Mouse (Mus musculus) lung, postnatal 4 days (tissue): ENCODE measurements at regions not wholly inside any gene's neighbourhood (a gene's known extent, or its start where the extent isn't known, plus 50 kb on each side); places are given as distances from the start of the nearest gene placed in this dataset.
A peak's percentile ranks its signal among the peaks of the same experiment; 100 is the strongest.

Experiments used
- DNase-seq, 2 experiments: peaks; one replicate each; pipeline ENCODE4 v3.0.0; 2021

DNA sequence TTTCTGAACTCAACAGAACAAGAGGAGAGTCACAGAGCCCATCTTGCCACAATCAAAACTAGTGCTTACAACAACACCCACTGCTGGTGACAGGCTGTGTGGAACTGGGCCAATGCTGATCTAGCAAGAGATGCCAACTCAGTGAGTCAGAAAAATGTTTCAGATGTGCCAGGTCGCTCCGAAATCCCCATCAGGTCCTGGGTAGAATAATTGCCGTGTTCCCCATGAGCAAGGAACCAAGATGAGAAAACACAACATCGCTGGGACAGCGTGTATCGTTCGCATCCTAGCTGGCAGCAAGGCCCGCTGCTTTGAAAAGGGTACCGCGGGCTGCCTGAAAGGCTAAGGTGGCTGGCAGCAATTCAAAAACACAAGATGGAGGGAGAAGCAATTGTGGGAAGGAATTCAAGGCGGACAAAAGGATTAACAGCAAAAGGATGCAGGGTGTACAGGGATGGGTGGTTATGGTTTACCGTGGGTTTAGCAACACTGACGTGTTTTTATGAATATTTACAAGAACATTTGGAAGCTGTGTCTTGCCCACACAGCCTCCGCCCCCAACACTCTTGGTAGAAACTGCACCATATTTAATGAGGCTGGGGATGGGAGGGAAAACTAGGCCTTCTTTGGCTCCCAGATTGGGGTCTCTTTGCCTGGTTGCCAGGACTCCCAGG lies 229.7 kb upstream of the G2e3 start:
- no peak for DNase-seq

DNA sequence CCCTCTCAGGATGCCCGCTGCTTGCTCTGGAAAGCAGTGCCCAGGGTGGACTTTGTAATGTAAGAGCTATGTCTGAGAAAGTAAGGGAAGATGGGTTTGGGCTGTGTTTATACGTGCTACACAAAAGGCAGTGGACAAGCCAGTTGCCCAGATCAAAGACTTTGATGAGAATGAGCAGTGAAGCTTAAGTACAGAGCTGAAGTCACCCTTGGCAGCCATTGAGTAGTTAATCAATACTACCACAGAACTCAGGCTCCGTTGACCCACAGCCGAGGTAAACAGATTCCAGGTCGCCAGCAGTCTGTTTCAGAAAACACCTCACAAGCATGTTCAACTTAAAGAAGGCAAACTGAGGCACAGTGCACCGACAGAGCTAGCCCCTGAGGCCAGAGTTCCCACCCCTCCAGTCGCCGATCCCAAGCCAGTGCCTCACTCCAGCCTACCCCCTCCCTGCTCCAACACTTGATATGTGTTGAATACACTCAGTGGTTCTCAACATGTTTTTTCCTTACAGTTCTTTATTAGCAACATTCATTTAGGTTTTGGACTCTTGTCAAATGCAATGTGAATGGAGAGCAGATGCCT lies 230.3 kb upstream of the G2e3 start:
- DNase-seq: no peak

- no peak for DNase-seq
Observed at GRCm38 (mm10) chr12:51111811-51112210, 236.1 kb upstream of the G2e3 start.

DNA sequence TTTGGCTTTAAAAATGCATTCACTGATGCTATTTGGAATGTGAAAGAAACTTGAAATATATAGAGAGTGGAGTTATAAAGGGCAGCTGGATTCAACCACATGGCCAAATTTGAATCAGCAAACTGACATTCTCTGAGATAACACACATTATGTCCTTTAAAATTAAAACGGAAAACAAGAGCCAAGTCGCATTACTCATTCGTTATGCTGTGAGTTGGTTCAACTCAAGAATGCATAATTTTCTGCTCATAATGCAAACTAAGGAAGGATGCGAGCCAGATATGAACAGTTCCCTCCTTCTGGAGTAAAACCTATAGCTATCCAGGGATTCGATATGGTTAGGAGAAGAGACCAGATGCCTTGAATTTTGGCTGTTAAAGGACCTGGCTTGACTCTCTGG lies 239.8 kb upstream of the G2e3 start:
- no peak for DNase-seq

GRCm38 (mm10) chr12:51103541-51104042 lies 244.3 kb upstream of the G2e3 start:
- DNase-seq: no peak

DNA sequence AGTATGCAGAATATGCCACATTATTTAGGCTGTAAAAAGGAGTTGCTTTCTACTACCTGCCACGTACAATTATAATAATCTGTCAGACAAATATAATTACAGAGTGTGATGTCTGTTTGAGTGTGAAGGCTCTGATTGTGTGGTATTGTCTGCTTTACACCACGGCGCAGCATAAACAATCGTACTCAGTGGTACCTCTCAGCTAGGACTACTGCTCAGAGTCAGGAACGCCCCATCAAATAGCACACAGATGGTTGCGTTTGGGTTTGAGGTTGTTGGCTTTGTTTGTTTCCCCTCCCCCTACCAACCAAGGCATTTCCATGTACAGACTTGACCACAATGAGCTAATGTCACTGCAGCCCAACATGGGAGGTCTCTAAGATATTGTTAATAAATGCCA lies 246.2 kb upstream of the G2e3 start:
- DNase-seq: no peak

GRCm38 (mm10) chr12:51100868-51101267 lies 247.0 kb upstream of the G2e3 start:
- no peak for DNase-seq

DNA sequence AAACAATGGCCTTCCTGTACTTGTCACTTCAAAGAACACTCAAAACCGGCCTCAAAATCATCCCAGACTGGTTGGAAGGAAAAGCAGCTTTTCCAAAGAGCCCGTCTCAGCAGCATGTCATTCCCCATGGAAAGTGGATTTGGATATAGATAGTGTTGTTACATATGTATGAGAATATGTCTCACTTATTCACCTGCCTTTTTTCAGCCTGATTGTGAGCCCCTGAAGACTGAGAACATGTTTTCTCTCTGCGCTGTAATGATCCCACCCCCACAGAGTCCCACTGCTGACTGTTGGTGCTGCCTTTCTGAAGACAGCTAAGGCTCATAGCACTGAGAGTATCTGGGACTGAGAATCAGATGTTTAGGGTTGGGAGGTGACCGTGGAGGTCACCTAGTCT lies 251.9 kb upstream of the G2e3 start:
- DNase-seq: no peak

DNA sequence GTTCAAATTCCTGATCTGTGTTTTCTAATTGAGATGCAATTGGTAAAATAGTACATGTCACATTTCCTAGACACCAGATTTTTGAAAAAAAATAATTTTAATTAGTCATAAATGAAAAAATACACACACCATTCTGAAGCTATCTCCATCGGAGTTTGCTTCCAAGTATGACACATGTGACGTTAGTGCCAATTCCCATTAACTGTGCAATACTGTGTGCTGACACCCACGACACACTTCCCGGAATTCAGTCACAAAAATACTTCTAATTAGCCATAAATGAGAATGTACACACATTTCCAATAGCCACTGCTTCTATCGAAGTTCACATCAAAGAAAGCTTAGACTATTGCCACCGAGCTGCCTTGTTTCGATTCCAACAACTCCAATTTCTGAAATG lies 258.5 kb upstream of the G2e3 start:
- no peak for DNase-seq

DNA sequence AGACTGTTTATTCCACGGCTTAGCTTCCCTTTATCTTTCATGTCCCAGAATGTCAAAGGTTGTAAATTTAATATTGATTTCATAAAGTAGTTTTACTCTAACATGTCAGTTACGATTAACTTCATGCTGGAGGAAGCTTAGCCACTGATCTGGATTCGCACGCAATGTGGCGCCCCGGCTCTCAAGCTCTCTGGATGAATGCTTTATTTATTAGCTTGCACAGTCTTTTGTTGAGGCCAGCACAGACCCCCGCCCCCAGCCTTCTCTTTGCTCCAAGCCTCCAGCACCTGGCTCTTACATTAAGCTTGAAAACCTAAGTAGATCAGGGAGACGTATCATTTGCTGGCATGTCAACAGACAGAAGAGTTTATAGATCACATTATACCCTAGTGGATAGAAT lies 266.1 kb upstream of the G2e3 start:
- no peak for DNase-seq

- DNase-seq: no peak
Observed at GRCm38 (mm10) chr12:51073503-51073902, 274.4 kb upstream of the G2e3 start.

DNA sequence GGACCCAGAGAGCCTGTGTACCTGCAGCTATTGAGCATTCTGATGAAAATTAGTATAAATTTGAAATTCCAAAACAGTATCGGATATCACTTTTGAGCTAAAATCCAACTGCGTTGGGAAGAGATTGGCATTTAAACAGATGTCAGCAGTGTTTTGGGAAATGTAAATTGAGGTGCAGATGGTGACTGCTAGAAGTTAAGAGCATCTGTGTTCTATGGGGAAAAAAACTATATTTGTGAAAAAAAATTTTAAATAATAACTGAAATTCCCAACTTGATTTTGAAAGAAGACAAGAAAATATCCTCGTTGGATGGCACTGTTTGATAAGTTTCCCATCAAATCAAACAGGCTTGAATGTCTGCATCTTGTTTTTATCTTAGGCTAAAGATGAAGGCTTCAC lies 286.9 kb upstream of the G2e3 start:
- DNase-seq: no peak

DNA sequence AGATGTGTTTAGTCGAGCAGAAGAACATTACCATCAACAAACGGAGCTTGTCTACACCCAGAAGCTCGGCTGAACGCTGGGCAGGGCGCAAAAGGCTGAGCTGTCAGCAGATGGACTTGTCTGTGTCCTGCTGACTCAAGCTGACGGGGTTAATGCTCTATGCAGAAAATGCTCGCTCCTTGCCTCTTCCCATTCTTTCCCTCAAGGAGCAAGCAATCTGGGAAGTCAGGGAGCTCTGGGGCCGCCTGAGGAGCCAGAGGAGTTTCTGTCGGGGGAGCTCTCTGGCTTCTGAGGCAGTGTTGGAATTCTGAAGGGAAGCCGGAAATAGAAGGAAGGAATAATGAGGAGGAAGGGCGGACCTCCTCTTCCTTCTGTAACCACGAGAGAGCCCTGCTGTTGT lies 289.3 kb upstream of the G2e3 start:
- peak; percentile 10 to 24 for DNase-seq

- DNase-seq: no peak
Observed at GRCm38 (mm10) chr12:51058104-51058503, 289.8 kb upstream of the G2e3 start.

- DNase-seq: no peak
Observed at GRCm38 (mm10) chr12:51047116-51047515, 300.7 kb upstream of the G2e3 start.

DNA sequence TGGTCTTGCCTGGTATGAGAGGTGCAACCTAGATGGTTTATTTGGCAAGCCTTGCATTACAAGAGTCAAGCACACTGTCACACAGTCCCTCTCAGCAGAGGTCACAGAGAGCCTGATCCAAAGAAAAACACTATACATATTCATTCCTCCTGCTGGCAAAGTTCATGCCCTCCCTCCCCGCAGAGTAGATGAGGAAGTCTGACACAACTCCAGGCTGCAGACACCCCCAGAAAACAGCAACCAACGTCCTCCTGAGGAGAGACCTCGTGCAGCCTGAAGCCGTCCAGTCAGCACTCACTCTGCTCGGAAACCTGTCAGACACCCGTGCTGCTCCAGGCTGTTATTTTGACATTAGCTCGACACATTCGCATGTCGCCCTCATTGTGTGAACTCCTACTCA lies 302.4 kb upstream of the G2e3 start:
- no peak for DNase-seq

DNA sequence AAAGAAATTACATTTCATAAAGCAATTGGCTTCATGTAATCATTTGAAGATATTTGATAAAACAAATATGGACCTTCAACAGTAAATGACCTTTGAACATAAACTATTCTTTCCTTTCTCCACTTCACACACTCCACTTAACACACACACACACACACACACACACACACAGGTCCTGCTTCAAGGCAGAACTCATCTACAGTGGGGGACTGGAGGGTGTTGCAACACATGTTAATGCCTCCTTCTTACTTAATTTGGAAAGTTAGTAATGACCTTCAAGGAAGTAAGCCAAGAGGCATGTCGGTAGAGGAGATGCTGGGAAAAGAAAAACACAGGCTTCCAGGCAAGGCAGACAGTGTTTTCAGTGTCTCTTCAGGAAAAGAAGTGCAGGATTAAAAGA lies 302.8 kb upstream of the G2e3 start:
- DNase-seq: no peak

DNA sequence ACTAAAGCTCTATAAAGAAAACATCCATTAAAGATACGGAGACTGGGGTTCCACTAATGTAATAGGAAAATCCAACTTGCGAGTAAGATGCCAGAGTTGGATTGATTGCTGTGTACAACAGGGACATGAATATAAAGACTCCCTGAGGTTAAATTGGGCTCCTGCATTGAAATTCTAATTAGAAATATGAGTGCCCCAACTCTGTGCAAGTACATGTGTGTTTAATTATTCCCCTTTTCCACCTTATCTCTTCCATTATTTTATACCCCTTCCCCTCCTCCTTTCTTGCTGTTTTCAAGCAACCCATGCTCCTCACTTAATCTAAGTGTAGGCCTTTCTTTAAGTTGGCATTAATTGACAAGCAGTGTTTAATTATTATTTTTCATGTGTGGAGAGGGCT lies 315.7 kb upstream of the G2e3 start:
- DNase-seq: no peak

DNA sequence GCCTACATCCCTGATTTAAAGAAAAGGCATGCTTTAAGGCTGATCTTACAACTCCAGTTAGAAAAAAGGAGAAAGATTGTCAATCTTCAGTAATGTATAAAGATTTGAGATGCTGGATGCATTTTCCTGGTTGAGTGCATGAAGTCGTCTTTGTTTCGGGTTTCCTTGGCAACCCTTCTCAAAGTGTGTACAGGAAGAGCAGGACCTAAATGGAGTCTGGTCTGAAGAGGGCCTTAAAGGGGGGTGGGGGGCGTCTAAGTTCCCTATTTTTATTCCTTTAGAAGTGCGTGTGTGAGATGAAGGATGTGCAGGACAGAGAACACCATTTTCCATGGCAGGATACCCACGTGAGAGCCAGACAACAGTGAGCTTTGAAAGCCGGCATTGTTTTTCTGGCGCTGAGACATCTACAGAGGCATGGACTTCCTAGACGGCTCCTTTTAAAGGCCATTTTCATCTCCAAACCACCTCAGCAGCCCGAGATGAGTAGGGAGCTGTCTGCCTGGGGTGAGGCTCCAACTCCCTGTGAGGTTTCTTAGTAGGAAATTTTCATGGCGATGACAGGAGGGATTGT lies 319.2 kb upstream of the G2e3 start:
- no peak for DNase-seq

DNA sequence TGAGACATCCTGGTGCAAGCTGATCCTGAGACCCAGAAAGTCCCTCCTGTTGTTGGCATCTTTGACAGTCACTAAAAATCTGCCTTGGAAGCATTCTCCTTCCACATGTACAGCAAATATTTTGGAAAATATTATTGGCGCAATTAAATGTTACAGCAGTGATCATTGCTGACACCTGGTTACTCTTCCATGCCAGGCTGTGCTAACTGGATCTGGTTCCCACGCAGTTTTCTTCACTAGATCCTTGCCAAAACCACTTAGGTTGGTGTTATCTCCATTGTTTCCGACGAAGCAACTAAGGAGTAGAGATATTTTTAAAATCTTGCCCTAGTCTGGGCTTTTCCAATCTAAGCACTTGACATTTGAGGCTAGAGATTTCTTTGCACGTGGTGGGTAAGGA lies 321.8 kb upstream of the G2e3 start:
- DNase-seq: no peak

DNA sequence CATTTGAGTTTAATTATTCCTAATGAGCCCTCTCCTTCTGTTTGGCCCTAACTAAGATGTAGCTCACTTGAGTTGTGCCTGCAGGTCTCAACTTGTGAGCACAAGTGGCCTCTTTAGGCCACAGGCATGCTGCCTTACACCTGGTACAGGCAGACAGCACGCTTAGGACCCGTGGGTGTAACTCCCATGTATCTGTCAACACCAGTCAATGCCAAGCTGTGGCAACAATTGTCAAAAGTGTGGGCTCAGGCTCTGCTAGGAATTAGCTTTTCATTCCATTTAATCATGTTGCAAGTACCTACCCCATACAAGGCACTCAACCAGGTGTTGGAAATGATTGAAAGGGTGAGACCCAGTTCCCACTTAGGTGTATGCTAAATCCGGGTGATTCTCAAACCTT lies 322.3 kb upstream of the G2e3 start:
- no peak for DNase-seq

- DNase-seq: no peak
Observed at GRCm38 (mm10) chr12:51024057-51024743, 323.7 kb upstream of the G2e3 start.

DNA sequence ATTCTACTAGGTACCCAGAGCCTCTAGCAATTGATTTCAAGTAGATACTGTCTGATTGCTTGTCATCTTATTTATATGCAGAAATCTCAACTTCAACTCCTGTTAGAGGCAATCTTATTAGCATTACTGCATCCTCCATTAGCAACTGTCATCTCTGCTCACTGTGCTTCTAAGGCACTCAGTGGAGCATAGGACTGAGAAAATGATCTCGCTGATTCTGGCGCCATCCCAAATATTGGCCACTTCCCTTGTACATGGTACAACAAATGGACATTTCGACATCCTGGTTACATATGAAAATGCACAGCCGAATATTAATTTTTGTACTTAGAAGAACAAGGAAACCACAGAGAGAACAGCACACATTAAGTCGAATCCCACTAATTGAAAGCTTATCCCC lies 329.7 kb upstream of the G2e3 start:
- DNase-seq: no peak

DNA sequence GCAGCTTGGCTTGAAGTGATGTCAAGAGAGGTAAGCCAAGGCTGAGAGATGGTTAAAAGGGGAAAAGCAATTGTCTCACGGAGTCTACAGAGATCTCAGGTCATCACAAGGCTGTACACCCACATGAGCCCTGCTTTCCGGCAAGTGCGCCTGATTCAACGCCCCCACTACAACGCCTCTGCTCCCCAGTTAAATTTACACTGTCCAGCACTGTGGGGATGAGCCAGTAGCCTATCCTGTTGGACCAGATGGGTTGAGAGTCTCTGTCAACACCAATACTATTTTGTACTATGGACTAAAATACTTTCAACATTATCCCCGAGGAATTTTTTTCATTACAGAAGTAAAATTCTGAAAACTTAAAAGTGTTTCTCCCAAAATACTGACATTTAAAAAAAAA lies 331.8 kb upstream of the G2e3 start:
- DNase-seq: no peak
